Mouse (Mus musculus) ES-Bruce4 (cell line): ENCODE measurements around the gene Nkpd1.

Source experiments
- CTCF ChIP-seq: IDR thresholded peaks from one replicate; pipeline ENCODE4 v1.8.1; 2011; ENCODE audit warnings: low read depth, low read length
- POLR2A ChIP-seq: IDR thresholded peaks from one replicate; pipeline ENCODE4 v1.8.1; 2011; ENCODE audit warnings: low read length; ENCODE audit not compliant: insufficient read depth

DNA sequence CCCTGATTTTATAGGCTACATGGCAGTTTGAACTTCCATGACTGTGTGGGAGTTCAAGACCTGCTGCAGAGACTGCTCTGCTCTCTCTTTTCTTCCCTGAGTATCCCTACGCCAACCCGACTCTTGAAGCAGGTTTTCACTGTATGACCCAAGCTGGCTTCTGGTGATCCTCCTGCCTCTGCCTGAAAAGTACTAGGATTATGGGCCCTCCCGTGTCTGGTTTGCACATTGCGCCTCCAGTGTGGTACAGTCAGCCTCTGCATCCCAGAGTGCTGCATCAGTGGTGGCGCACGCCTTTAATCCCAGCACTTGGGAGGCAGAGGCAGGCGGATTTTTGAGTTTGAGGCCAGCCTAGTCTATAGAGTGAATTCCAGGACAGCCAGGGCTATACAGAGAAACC, 7.9 kb upstream of the Nkpd1 start:
- TF ChIP-seq POLR2A, result no peak
- TF ChIP-seq CTCF, result no peak
